Mouse (Mus musculus) erythroblast, adult 5-6 weeks (primary cell): ENCODE results near the gene Rapgef6. TPM values are rescaled to one million over a fixed set of nuclear protein-coding genes. Genes with fewer than 3 reads are reported as not detected.

Source experiments
- ATAC-seq: replicated peaks from 2 replicates; pipeline ENCODE4 v1.8.0; 2016; ENCODE audit warnings: moderate number of reproducible peaks, mild to moderate bottlenecking, moderate TSS enrichment, inconsistent platforms; ENCODE audit not compliant: poor library complexity, low FRiP score, severe bottlenecking
- total RNA-seq, 2 experiments: library from RNA; stranded (forward) in 1 of 2; stranded (reverse) in 1 of 2; fragments of 150-400 nt in 1 of 2; fragments of 200-764, 138-1000 nt in 1 of 2; gene quantifications; 2 replicates each; pipeline versions ENCODE4 v1.2.3 to v1.2.4; 2015 to 2017; ENCODE audit warnings: low replicate concordance in 2 of 2

Gene Rapgef6
- total RNA-seq, 2 experiments from 2014 or later, result 33.0 to 47.5 TPM

- ATAC-seq, result no peak
Measured at GRCm38 (mm10) chr11:54679141-54679540, 156.5 kb downstream of the Rapgef6 start.

DNA sequence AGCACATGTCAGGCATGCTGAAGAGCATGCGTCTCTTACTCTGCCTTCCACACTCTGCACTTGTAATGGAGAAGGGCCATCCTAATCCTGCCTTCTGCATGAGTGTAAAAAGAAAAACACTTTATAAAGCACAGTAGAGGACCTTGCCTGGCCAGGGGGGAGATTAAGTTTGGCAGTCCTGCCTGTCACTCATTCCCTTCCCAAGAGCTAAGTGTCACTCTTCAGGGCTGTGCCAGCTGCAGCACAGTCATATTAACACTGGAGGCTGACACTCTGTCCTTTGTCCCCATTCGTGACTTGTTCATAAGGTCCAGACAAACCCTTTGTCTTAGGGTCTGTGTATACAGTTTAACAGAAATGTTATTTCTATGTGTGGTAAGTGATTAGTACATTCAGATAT lies 162.2 kb downstream of the Rapgef6 start:
- ATAC-seq, result no peak

DNA sequence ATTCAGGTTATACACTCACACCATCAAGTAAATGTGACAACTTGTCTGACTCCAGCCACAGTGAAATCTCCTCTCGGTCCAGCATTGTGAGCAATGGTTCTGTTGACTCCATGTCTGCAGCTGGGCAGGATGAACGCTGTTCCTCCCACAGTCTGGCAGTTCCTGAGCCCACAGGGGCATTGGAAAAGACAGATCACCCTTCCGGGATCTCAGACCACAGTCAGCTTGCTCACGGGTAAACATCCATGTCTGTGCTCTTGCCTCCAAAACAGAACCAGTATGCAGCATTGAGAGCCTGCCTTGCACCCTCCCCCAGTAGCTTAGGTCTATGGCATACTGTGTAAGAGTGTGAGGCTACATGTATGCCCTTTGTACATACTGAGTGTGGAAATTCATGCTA lies 167.5 kb downstream of the Rapgef6 start:
- no peak for ATAC-seq

- ATAC-seq, result no peak
Measured at GRCm38 (mm10) chr11:54691179-54691578, 168.5 kb downstream of the Rapgef6 start.

DNA sequence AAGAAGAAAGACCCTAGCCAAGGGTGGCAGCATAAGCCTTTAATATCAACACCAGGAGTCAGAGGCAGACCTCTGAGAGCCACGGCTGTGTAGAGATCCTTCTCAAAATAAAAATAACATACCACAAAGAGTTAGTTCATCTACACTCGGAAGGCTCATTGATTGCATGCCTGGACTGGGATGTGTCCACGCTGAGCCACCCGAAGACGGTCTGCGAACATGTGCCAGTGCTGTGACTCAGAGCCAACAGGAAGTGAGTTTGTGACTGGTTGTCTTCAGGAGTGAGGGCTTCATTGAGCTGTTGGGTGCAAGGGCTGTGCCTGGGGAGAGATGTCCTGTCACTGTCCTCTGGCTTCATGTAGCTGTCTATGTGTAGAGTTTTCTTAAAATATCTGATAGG lies 171.0 kb downstream of the Rapgef6 start:
- no peak for ATAC-seq

GRCm38 (mm10) chr11:54694291-54694690 lies 171.6 kb downstream of the Rapgef6 start:
- no peak for ATAC-seq

GRCm38 (mm10) chr11:54695951-54696350 lies 173.3 kb downstream of the Rapgef6 start:
- ATAC-seq, result no peak

DNA sequence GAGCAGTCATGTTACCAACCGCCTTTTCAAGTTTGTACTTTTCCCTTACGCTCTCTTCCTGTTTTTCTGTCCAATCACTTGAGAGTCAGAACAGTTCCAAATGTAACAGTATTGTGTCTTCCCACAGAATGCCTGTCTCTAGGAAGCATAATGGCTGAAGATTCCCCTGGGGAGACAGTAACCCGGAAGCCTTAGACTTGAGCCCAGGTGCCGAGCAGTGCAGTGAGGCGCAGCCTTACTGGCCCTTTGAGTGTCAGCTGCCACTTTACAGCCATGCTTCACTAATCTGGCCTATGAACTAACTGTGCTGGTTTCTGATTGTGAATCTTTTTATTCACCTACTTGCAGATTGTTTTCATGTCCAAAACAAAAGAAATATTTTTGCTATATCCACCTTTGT lies 175.0 kb downstream of the Rapgef6 start:
- no peak for ATAC-seq

DNA sequence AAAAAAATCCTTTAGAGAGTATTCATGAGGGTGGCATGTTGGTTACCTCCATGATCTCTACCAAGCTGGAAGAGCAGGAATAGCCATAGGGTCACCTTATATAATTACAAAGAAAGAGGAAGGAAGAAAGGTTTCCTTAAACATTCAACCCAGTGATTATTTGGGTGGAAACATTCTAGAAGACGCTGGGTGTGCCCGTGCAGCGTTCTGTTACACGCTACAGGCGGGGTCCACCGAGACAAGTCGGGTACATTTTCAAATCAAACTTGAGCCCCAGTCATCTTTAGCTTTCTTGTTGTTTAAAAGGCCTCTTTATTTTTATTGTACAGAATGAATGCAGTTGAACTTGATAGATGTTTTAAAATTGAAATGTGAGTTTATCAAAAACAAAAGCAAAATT lies 176.0 kb downstream of the Rapgef6 start:
- no peak for ATAC-seq

DNA sequence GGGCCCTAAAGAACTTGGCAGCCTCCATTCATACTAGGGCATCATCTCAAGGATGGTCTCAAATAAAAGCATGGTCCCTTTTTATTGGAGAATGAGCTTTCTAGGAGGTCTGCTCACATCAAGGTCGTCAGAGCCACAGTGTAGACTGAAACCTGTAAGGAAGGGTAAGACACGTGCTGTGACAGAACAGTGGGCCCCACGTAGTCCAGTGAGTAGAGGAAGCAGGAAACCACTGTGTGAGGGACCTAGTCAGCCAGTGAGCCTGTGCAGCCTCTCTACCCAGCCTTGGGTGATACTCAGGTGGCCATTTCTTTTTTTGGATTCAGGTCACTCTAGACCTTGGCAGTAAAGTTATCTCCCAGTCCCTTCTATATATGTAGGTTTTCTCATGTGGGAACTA lies 177.3 kb downstream of the Rapgef6 start:
- no peak for ATAC-seq

DNA sequence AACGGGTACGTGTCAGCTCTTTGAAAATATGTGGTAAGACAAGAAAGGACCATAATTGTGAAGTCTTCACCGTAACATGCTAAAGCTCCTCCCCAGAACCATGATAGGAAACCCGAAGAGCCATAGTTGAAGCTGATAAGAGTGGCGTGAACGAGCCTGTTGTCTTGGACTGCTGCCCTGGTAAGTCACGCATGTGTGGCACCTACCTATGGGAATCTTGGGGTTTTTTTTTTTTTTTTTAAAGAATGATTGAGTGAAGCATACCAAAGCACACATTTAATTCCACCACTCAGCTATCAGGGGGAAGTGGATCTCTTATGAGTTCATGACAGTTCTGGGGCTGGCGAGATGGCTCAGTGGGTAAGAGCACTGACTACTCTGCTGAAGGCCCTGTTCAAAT lies 179.2 kb downstream of the Rapgef6 start:
- ATAC-seq, result no peak

DNA sequence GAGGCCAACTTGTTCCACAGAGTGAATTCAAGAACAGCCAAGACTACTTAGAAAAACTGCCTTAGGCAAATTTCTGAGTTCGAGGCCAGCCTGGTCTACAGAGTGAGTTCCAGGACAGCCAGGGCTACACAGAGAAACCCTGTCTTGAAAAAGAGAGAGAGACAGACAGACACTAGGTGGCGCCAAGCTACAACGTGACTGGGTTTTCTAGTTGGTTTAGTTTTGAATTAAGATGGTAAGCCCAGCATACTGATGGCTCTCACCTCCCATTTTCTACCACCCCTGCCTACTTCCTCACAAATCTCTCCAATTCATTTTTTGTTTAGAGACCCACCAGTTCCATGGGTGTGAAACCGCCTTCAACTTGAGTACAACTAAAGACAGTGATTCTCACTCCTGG lies 180.7 kb downstream of the Rapgef6 start:
- ATAC-seq, result peak; percentile 60; the same call in 1 of the 2 replicates

GRCm38 (mm10) chr11:54708153-54708552 lies 185.5 kb downstream of the Rapgef6 start:
- no peak for ATAC-seq

DNA sequence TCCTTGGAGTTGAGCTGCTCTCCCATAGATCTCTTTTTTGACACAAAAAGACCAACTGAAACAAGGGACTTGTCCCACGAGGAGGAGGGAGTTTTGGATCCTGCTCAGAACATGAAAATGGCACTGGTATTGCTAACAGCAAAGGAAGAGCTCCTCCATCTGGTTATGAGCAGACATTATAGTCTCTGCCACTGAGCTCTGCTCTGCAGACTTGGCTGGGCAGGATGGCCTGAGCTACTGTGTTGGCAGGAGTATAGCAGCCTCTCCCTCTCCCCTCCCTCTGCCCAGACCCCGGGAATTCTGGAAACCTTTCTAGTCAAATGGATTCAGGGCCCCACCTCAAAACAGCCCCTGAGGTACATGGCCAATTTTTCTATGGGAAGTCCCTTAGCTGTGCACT lies 187.0 kb downstream of the Rapgef6 start:
- no peak for ATAC-seq

GRCm38 (mm10) chr11:54710512-54711293 lies 188.1 kb downstream of the Rapgef6 start:
- no peak for ATAC-seq

- no peak for ATAC-seq
Measured at GRCm38 (mm10) chr11:54712849-54713248, 190.2 kb downstream of the Rapgef6 start.

DNA sequence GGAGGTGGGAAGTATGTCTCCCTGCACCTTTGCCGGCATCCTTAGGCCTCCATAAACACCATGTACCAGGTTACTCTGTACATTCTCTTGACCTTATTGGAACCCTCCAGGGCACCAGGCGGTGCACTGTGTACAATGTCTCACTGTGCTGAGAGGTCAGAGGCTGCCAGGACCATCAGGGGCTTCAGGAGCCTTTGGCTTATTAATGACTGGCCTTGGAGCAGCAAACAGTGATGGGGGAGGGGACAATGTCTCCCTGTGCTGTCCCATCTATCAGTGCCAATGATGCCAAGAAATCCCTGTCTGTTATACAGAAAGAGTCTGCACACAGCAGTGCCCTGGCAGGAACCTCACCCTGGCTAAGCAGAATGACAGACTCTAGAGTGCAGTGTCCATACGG lies 195.2 kb downstream of the Rapgef6 start:
- no peak for ATAC-seq

DNA sequence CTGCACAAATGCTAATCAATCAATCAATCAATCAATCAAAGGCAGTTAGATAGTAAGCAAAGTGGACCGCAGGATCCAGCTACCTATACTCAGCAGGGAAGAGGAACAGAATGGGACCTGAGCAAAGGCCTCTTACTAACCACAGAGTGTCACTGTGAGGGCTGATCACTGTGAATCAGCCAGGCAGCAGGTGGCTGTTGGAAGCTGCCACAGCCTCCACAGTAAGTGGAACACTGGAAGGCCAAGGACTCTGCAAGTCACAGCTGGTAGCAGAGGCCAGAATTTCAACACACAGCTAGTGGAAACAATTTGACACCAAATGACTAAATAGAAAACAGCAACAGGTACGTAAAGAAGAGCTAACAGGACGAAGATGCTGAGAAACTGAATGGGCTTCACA lies 196.0 kb downstream of the Rapgef6 start:
- ATAC-seq, result no peak

DNA sequence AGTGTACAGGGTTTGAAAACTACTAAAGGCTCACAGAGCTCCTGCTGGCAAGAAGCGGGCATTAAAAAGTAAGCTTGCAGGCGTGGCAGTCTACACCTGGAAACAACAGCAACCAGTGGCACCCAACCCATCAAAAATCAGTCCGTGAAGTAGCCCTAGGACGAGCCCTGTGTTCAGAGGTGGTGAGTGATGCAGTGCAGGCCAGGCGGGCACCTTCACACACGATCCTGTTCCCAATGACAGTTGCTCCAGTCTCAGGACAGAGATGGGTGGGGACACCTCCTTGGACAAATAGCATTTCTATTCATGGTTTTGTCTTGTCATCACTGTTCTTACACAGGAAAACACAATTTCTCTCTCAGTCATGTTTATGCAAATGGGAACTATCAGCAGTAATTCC lies 199.4 kb downstream of the Rapgef6 start:
- no peak for ATAC-seq

DNA sequence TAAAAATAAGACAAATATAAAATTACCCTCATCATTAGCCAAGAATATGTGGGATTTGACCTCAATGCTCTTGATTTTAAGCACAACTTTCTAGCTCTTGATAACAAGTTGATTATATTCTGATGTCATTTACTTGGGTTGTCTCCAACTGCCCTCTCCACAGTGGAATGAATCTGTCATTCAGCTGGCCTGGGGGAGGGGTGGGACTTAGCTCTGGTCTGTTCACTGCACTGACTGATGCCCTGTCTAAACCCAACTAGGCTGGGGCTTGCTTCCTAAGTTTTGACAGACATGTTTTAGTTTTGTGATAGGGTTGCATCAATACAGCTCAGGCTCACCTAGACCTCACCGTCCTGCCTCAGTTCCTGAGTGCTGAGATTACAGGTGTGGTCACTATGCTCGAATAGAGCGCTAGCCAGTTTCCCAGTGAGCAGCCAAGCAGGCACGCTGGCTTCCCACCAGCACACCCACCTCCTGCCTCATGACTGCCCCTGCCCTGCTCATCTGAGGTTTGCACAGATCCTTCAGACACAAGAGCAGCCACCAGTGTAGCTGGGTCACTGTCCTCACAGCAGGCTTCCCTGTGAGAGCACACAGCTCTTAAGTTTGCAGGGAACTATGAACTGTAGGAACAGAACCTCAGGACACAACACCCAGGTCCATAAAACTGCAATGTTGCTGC lies 201.8 kb downstream of the Rapgef6 start:
- no peak for ATAC-seq

DNA sequence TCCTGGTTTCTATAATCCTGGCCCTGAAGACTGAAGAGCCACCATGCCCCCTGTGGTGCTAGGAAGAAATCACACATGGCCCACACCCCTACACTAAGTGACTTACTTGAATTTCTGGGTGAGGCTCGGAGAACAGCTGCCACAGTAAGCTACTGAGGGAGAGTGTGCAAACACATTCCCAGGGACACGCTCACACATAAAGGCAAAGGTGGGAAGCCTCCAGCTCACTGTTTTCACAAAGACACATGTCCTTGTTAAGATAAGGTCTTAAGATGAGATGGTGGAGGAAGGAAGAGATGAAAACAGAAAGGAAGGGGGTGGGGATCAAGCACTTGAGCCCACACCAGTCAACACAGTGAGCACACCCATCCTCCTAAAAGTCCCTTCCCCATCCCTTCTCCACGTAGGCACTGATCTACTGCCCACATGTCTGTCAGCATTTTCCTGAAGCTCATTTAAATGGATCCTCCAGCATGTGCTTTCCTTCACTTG lies 204.0 kb downstream of the Rapgef6 start:
- no peak for ATAC-seq
